Mouse (Mus musculus): ENCODE measurements at regions not wholly inside any gene's neighbourhood (a gene's known extent, or its start where the extent isn't known, plus 50 kb on each side); places are given as distances from the start of the nearest gene placed in this dataset.

DNA sequence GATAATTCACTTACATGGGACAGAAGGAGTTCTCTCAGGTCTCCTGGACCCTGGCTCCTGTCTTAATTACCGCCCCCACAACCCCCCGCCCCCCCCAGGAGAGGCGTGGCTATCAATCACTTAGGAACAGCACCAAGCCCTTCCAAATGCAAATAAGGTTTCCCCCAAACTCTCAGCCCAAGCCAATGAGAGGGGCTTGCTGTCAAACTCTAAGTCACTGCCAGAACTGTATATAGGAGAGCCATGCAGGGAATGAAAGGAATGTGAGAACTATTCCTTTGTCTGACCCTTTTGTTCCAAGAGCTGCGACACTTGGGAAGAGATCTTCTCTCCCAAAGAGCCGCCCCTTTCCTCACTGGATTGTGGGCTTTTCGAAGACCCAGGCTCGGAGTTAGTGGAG lies 672.4 kb downstream of the Cypt12 start:
- 20% methylated on average over 7 of the region's 7 CpGs for WGBS
- Histone ChIP-seq H3K36me3 (ENCODE audit: control insufficient read depth, insufficient read depth, low read length) (no peaks in the 10 kb centered on the region), H3K9ac (ENCODE audit: low read length) (no peak overlapping the region), H3K9me3 (ENCODE audit: control insufficient read depth, low read length) (no peaks in the 10 kb centered on the region), H3K4me2 (ENCODE audit: low read depth) (no peak overlapping the region), H3K27ac (ENCODE audit: low read depth, low read length) (no peak overlapping the region), H3K4me1 (ENCODE audit: control insufficient read depth, insufficient read depth, low read length) (peaks cover 12% of the 10 kb centered on the region), H3K27me3 (ENCODE audit: control insufficient read depth, insufficient read depth, low read length) (no peaks in the 10 kb centered on the region), H3K4me3 (ENCODE audit: low read depth, low read length) (no peak overlapping the region)
- DNase-seq (ENCODE audit: low spot score) (peak; percentile 14), ATAC-seq (ENCODE audit: insufficient read depth, low FRiP score, low TSS enrichment) (no peak)

DNA sequence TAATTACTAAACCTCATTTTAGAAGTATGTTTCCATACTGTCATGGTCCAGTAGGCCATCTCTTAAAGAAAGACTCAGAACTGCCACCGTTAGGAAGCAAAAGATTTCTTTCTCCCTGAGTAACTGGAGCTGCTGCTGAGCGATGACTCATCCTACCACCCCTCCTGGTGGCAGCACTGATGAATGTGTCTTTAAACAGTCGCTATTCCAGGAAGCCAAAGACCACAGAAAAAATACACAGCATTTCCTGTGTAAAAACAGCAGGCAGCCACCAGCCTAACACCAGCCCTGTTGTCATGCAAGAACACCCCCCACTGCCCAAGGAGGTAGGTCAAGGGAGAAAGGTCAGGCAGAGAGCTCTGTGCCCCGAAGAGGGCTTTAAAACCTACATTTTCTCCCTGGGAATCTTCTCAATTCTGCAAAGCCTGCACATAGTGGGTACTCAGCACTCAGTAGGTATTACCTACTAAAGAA lies 675.7 kb downstream of the Cypt12 start:
- no peaks in the 10 kb centered on the region for H3K27me3 ChIP-seq (ENCODE audit: control insufficient read depth, insufficient read depth, low read length)
- ATAC-seq (ENCODE audit: insufficient read depth, low FRiP score, low TSS enrichment) (peak; percentile 53; the same call in 1 of the 2 replicates), DNase-seq (ENCODE audit: low spot score) (peak; percentile 67)
- no peaks in the 10 kb centered on the region for H3K36me3 ChIP-seq (ENCODE audit: control insufficient read depth, insufficient read depth, low read length)
- WGBS = 0% methylated on average over 4 of the region's 4 CpGs
- no peaks in the 10 kb centered on the region for H3K9me3 ChIP-seq (ENCODE audit: control insufficient read depth, low read length)
- H3K27ac ChIP-seq (ENCODE audit: low read depth, low read length) = 0 out of 2 replicates have a peak overlapping the region, but pooled peaks have one; percentile 17
- peak overlapping the region; percentile 2; the same call in 1 of the 2 replicates for H3K4me2 ChIP-seq (ENCODE audit: low read depth)
- H3K9ac ChIP-seq (ENCODE audit: low read length) = no peak overlapping the region
- no peak overlapping the region for H3K4me3 ChIP-seq (ENCODE audit: low read depth, low read length)
- H3K4me1 ChIP-seq (ENCODE audit: control insufficient read depth, insufficient read depth, low read length) = peaks cover 12% of the 10 kb centered on the region

DNA sequence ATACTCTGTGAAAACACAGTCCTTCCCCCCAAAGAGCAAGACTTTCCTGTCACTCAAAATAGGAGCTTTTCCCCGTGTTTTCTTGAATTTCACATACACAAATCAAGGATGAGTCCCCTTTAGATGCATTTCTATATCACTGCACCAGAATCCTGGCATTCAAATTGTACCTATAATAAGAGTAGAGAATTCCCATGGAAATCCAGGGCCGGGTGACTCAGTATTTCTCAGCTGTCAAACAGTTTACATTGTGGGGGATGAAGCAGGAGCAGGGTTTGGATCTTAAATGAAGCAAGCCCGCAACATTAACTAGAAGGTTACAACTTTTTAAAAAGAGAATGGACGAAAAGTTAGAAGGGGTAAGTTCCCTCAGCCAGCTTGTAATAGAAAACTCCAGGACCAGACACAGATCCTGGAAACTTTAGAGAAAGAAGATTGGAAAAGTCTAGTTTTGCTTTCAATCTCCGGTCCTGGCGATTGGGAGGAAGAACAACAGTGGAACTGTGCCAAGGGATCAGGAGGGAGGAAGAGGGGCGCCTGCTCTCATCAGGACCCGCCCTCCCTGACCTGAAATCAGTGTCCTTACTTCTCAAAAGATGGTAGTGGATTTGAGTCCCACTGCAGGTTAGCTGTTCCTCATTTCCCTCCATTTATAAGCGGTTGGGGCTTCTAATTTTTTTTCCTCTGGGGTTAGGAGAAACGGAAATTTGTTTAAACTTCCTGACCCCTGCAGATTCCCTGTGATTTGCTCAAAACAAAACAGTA lies 676.4 kb downstream of the Cypt12 start:
- H3K9ac ChIP-seq (ENCODE audit: low read length) = peak overlapping the region; percentile 20
- WGBS = 7% methylated on average over 10 of the region's 10 CpGs

DNA sequence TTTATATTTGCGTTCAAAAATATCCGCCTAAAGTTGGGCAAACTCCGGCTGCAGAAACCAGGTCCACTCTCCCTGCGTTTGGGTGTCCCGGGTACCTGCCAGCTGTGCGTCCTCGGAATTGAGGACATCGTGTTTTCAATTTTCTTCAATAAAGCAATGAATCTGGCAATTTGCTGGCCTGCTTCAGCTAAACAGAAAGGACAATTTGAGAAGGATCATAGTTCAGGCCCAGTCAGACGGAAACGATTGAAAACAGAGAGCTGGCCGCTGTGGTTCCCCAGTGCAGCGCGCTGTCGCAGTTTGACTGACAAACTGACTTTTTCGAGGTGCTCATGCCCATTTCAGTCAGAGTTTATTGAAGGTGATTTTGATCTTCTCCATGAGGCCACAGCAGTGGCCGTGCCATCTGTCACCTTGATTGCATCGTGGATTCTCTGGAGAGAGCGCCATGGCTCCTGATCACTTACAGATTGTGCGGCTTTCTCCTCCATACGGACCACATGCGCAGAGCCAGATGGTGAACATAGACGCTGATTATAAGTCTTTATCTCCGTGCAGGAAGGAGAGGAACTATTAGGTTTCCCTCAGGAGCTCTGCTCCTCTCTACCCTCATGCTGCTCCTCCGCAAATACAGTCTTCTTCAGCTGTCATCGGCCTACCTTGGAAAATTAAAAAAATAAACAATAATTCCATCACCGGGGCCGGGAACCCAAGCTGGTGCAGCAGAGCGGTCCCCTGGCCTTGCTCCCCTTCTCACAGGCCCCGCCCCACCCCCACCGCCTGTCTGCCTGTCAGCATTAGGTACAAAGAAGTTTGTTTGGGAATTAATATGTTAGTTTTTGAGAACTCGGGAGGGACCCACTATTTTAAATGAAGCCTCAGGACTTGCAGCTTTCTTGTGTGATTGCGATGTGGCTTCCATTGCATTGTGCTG lies 677.5 kb downstream of the Cypt12 start:
- ATAC-seq (ENCODE audit: insufficient read depth, low FRiP score, low TSS enrichment) (peak; percentile 69), DNase-seq (ENCODE audit: low spot score) (peak; percentile 69)
- H3K27me3 ChIP-seq (ENCODE audit: control insufficient read depth, insufficient read depth, low read length) = no peaks in the 10 kb centered on the region
- H3K9ac ChIP-seq (ENCODE audit: low read length) = peak overlapping the region; percentile 23; the same call in 1 of the 2 replicates
- peak overlapping the region; percentile 11; the same call in 1 of the 2 replicates for H3K27ac ChIP-seq (ENCODE audit: low read depth, low read length)
- peaks cover 12% of the 10 kb centered on the region for H3K4me1 ChIP-seq (ENCODE audit: control insufficient read depth, insufficient read depth, low read length)
- peak overlapping the region; percentile 24 for H3K4me3 ChIP-seq (ENCODE audit: low read depth, low read length)
- 2% methylated on average over 32 of the region's 32 CpGs for WGBS
- H3K36me3 ChIP-seq (ENCODE audit: control insufficient read depth, insufficient read depth, low read length) = no peaks in the 10 kb centered on the region
- H3K4me2 ChIP-seq (ENCODE audit: low read depth) = peak overlapping the region; percentile 43
- no peaks in the 10 kb centered on the region for H3K9me3 ChIP-seq (ENCODE audit: control insufficient read depth, low read length)

More for the DNA sequence above, 676.4 kb downstream of the Cypt12 start:
- Histone ChIP-seq H3K9me3 (ENCODE audit: control insufficient read depth, low read length) (no peaks in the 10 kb centered on the region), H3K36me3 (ENCODE audit: control insufficient read depth, insufficient read depth, low read length) (no peaks in the 10 kb centered on the region), H3K27ac (ENCODE audit: low read depth, low read length) (peak overlapping the region; percentile 11; the same call in 1 of the 2 replicates), H3K4me1 (ENCODE audit: control insufficient read depth, insufficient read depth, low read length) (peaks cover 12% of the 10 kb centered on the region), H3K27me3 (ENCODE audit: control insufficient read depth, insufficient read depth, low read length) (no peaks in the 10 kb centered on the region), H3K4me2 (ENCODE audit: low read depth) (peak overlapping the region; percentile 43), H3K4me3 (ENCODE audit: low read depth, low read length) (peak overlapping the region; percentile 24)
- ATAC-seq (ENCODE audit: insufficient read depth, low FRiP score, low TSS enrichment) (0 out of 2 replicates have a peak, but pooled peaks have one; percentile 28), DNase-seq (ENCODE audit: low spot score) (peak; percentile 35)

DNA sequence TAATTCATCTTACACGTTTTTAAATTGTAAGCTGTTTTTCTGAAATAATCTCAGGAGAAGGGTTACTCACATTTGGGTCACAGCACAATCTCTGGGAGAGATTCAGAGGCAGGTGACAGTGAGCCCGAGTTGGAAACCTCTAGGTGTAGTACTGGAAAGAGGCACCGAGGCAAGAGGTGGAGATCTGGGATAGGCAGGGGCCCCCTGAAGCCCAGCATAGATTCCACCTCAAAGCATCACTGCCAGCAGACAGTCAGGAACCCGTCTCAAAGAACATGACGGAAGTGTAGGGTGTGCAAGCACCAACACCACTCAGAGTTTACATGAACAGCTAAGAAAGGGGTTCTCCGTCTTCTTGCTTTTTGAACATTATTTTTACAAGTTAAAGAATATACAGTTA lies 678.2 kb downstream of the Cypt12 start:
- Histone ChIP-seq H3K4me2 (ENCODE audit: low read depth) (peak overlapping the region; percentile 43; the same call in 1 of the 2 replicates), H3K9ac (ENCODE audit: low read length) (no peak overlapping the region), H3K4me1 (ENCODE audit: control insufficient read depth, insufficient read depth, low read length) (peaks cover 12% of the 10 kb centered on the region), H3K27me3 (ENCODE audit: control insufficient read depth, insufficient read depth, low read length) (no peaks in the 10 kb centered on the region), H3K36me3 (ENCODE audit: control insufficient read depth, insufficient read depth, low read length) (no peaks in the 10 kb centered on the region), H3K27ac (ENCODE audit: low read depth, low read length) (no peak overlapping the region), H3K4me3 (ENCODE audit: low read depth, low read length) (no peak overlapping the region), H3K9me3 (ENCODE audit: control insufficient read depth, low read length) (no peaks in the 10 kb centered on the region)
- DNase-seq (ENCODE audit: low spot score) = peak; percentile 14
- ATAC-seq (ENCODE audit: insufficient read depth, low FRiP score, low TSS enrichment) = no peak
- 39% methylated on average over 6 of the region's 6 CpGs for WGBS

DNA sequence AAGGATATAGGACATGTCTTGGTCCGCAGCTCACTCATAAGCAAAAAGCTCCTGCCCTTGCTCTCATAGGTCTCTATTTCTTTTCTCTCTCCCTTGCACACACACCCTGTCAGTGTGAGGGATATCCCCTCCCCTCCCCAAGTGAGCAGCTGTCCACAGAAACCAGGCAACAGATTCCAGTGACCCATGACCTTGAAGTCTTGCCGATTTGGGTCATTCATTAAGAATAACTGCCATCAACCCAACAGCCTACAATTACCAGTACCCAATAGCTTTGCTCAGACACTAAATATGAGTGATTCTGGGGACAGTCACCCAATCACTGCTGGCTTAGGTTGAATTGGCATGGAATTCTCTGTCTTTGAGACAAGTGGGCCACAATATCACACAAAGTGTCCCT lies 678.6 kb downstream of the Cypt12 start:
- Histone ChIP-seq H3K9ac (ENCODE audit: low read length) (no peak overlapping the region), H3K36me3 (ENCODE audit: control insufficient read depth, insufficient read depth, low read length) (no peaks in the 10 kb centered on the region), H3K27ac (ENCODE audit: low read depth, low read length) (no peak overlapping the region), H3K4me2 (ENCODE audit: low read depth) (no peak overlapping the region), H3K4me3 (ENCODE audit: low read depth, low read length) (no peak overlapping the region), H3K4me1 (ENCODE audit: control insufficient read depth, insufficient read depth, low read length) (peaks cover 12% of the 10 kb centered on the region), H3K27me3 (ENCODE audit: control insufficient read depth, insufficient read depth, low read length) (no peaks in the 10 kb centered on the region), H3K9me3 (ENCODE audit: control insufficient read depth, low read length) (no peaks in the 10 kb centered on the region)
- 0 out of 2 replicates have a peak, but pooled peaks have one; percentile 18 for ATAC-seq (ENCODE audit: insufficient read depth, low FRiP score, low TSS enrichment)
- 43% methylated on average over 2 of the region's 2 CpGs for WGBS
- DNase-seq (ENCODE audit: low spot score) = peak; percentile 33

DNA sequence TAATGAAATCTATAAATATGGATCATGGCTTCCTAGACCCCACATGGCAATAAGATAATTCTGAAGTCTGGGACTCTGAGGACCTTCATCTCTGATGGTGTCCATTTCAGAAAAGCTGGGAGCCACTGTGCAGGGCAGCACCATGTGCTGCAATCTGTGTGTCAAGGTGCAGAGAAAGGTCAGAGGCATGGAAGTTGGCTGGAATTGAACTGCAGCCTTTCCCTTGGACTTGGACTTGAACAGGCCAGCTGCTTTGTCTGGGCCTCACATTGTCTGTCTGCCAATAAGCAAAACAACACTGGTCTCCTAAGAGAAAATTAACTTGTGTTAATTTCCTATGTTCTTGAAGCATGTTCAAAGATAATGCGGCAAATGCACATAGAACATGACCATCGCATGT lies 681.0 kb downstream of the Cypt12 start:
- DNase-seq (ENCODE audit: low spot score) = no peak
- Histone ChIP-seq H3K4me3 (ENCODE audit: low read depth, low read length) (no peak overlapping the region), H3K27me3 (ENCODE audit: control insufficient read depth, insufficient read depth, low read length) (no peaks in the 10 kb centered on the region), H3K9me3 (ENCODE audit: control insufficient read depth, low read length) (no peaks in the 10 kb centered on the region), H3K4me2 (ENCODE audit: low read depth) (no peak overlapping the region), H3K36me3 (ENCODE audit: control insufficient read depth, insufficient read depth, low read length) (no peaks in the 10 kb centered on the region), H3K27ac (ENCODE audit: low read depth, low read length) (no peak overlapping the region), H3K4me1 (ENCODE audit: control insufficient read depth, insufficient read depth, low read length) (peaks cover 6% of the 10 kb centered on the region; the same call in 1 of the 2 replicates), H3K9ac (ENCODE audit: low read length) (no peak overlapping the region)
- WGBS = 99% methylated on average over 2 of the region's 2 CpGs
- no peak for ATAC-seq (ENCODE audit: insufficient read depth, low FRiP score, low TSS enrichment)

DNA sequence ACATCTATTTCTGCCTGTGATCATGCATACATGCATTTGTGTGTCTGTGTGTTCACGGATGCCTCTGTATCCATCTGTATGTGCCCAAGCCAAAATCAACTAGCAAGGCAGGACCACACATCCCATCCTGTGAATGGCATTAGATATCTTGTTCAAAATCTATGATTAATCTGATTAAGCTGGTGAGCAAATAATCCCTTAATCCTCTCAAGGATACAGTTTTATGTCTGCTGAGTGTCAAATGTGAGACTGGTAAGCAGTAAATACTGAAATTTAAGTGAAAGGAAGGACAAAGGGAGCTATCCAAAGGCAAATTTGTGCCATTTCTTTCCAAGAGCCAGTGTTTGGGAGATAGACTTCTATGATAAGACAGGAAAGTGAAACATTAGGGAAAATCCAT lies 683.4 kb downstream of the Cypt12 start:
- DNase-seq (ENCODE audit: low spot score) = no peak
- Histone ChIP-seq H3K36me3 (ENCODE audit: control insufficient read depth, insufficient read depth, low read length) (no peaks in the 10 kb centered on the region), H3K9ac (ENCODE audit: low read length) (no peak overlapping the region), H3K4me2 (ENCODE audit: low read depth) (no peak overlapping the region), H3K4me3 (ENCODE audit: low read depth, low read length) (no peak overlapping the region), H3K9me3 (ENCODE audit: control insufficient read depth, low read length) (no peaks in the 10 kb centered on the region), H3K4me1 (ENCODE audit: control insufficient read depth, insufficient read depth, low read length) (no peaks in the 10 kb centered on the region), H3K27me3 (ENCODE audit: control insufficient read depth, insufficient read depth, low read length) (no peaks in the 10 kb centered on the region), H3K27ac (ENCODE audit: low read depth, low read length) (no peak overlapping the region)
- 95% methylated on average over 1 of the region's 1 CpGs for WGBS
- ATAC-seq (ENCODE audit: insufficient read depth, low FRiP score, low TSS enrichment) = no peak

Data from neural tube, embryonic 11.5 days (tissue).